Mouse (Mus musculus): ENCODE data around the gene Armc2.

- no peak for TF ChIP-seq ZNF384 (IDR thresholded peaks at IDR 0.05; ENCODE audit: low read depth, low read length)
- TF ChIP-seq HCFC1 (IDR thresholded peaks at IDR 0.05; ENCODE audit: borderline replicate concordance, insufficient read depth, low read length): no peak
- no peak for TF ChIP-seq ZC3H11A (IDR thresholded peaks at IDR 0.05; ENCODE audit: borderline replicate concordance, low read depth, low read length)
Observed at GRCm38 (mm10) chr10:41958677-41959274, 59.5 kb downstream of the Armc2 start.
